Mouse (Mus musculus): ENCODE results near the gene Ppp3r2. TPM values are rescaled to one million over a fixed set of nuclear protein-coding genes. Genes with fewer than 3 reads are reported as not detected.

The Ppp3r2 gene
- polyA plus RNA-seq, 1 experiment from 2014 or later: not detected

DNA sequence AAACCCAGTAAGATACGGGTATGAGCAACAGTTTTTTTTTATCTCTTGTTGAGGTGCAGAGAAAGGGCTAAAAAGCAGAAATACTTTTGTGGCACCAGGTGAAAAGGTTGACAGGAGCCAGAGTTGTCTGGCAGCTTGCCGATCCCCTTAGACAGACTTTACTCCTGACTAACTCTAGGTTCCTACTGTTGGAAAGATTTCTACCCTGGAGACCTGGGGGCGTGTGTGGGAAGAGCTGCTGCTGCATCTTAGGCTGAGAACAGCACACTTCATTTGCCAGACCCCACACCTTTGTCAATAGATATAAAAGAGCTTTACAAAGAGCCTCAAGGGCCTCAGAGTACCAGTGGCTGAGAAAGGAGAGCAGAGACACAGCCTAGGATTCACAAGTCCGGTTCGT is 17.0 kb downstream of the Ppp3r2 start:
- H3K9me3 ChIP-seq (ENCODE audit: control insufficient read depth, low read length): no peaks in the 10 kb centered on the region
- H3K4me3 ChIP-seq (ENCODE audit: low read length): no peak overlapping the region
- H3K4me2 ChIP-seq (replicated peaks; ENCODE audit: low read depth, low read length): no peak overlapping the region
- peaks cover 17% of the 10 kb centered on the region; the same call in 1 of the 2 replicates for H3K36me3 ChIP-seq (ENCODE audit: control insufficient read depth, insufficient read depth, low read length)
- H3K9ac ChIP-seq (ENCODE audit: low read depth, low read length): no peak overlapping the region
- 87% methylated on average over 5 of the region's 5 CpGs for WGBS
- no peak overlapping the region for H3K27ac ChIP-seq (ENCODE audit: low read depth, low read length)
- H3K4me1 ChIP-seq (ENCODE audit: control insufficient read depth, insufficient read depth, low read length): no peaks in the 10 kb centered on the region
- ATAC-seq (ENCODE audit: low FRiP score, low TSS enrichment): no peak
- no peaks in the 10 kb centered on the region for H3K27me3 ChIP-seq (ENCODE audit: control insufficient read depth, insufficient read depth, low read length)

DNA sequence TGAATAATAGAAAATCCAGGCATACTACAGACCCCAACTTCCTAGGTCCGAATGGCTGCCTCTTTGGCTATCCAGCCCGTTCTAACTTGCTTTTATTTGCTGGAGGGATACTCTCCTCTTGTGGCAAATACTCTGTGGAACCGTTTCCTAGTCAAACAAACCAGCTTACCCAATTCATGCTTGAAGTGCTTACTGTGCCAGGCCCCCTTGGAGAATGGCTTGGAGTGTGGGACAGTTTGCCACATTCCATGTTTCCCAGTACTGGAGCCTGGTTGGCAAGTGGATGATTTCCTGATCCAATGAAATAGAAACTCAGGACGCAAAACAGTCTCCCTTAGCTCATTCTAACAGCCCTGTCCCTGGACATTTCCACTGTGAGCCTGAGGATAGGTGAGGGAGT is 19.6 kb downstream of the Ppp3r2 start:
- H3K9ac ChIP-seq (ENCODE audit: low read depth, low read length): no peak overlapping the region
- no peak overlapping the region for H3K4me2 ChIP-seq (replicated peaks; ENCODE audit: low read depth, low read length)
- no peak overlapping the region for H3K27ac ChIP-seq (ENCODE audit: low read depth, low read length)
- no peaks in the 10 kb centered on the region for H3K27me3 ChIP-seq (ENCODE audit: control insufficient read depth, insufficient read depth, low read length)
- no peak overlapping the region for H3K4me3 ChIP-seq (ENCODE audit: low read length)
- H3K9me3 ChIP-seq (ENCODE audit: control insufficient read depth, low read length): no peaks in the 10 kb centered on the region
- peaks cover 33% of the 10 kb centered on the region for H3K36me3 ChIP-seq (ENCODE audit: control insufficient read depth, insufficient read depth, low read length)
- no peaks in the 10 kb centered on the region for H3K4me1 ChIP-seq (ENCODE audit: control insufficient read depth, insufficient read depth, low read length)
- WGBS: 95% methylated on average over 4 of the region's 4 CpGs
- no peak for ATAC-seq (ENCODE audit: low FRiP score, low TSS enrichment)

GRCm38 (mm10) chr4:49661664-49662063 is 20.2 kb downstream of the Ppp3r2 start:
- Histone ChIP-seq H3K4me2 (replicated peaks; ENCODE audit: low read depth, low read length) (no peak overlapping the region), H3K27ac (ENCODE audit: low read depth, low read length) (no peak overlapping the region), H3K9ac (ENCODE audit: low read depth, low read length) (no peak overlapping the region), H3K9me3 (ENCODE audit: control insufficient read depth, low read length) (no peaks in the 10 kb centered on the region), H3K27me3 (ENCODE audit: control insufficient read depth, insufficient read depth, low read length) (no peaks in the 10 kb centered on the region), H3K4me3 (ENCODE audit: low read length) (no peak overlapping the region), H3K36me3 (ENCODE audit: control insufficient read depth, insufficient read depth, low read length) (peaks cover 39% of the 10 kb centered on the region), H3K4me1 (ENCODE audit: control insufficient read depth, insufficient read depth, low read length) (no peaks in the 10 kb centered on the region)
- WGBS: 96% methylated on average over 9 of the region's 9 CpGs
- ATAC-seq (ENCODE audit: low FRiP score, low TSS enrichment): no peak

DNA sequence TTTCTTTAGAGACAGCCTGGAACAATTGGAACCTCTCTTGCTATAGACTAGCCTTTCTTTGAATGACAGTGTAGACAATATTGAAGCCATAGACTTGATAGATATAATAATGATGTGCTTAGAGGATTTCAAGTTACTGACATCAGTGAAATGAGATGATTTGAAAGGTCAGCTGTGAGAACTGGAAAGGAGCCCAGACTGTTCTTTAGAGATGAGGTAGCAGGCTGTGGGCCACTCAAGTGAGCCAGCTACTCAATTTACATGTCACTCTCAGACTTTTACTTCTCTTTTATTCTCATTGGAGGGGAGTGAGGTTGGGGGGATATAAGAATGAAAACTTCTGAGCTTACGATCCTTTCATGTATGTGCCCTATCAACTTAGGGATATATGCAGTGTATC is 22.4 kb downstream of the Ppp3r2 start:
- no peak for ATAC-seq (ENCODE audit: low FRiP score, low TSS enrichment)
- WGBS: 83% methylated on average over 1 of the region's 1 CpGs
- Histone ChIP-seq H3K9me3 (ENCODE audit: control insufficient read depth, low read length) (no peaks in the 10 kb centered on the region), H3K9ac (ENCODE audit: low read depth, low read length) (no peak overlapping the region), H3K4me1 (ENCODE audit: control insufficient read depth, insufficient read depth, low read length) (no peaks in the 10 kb centered on the region), H3K4me3 (ENCODE audit: low read length) (no peak overlapping the region), H3K27me3 (ENCODE audit: control insufficient read depth, insufficient read depth, low read length) (no peaks in the 10 kb centered on the region), H3K27ac (ENCODE audit: low read depth, low read length) (no peak overlapping the region), H3K4me2 (replicated peaks; ENCODE audit: low read depth, low read length) (no peak overlapping the region), H3K36me3 (ENCODE audit: control insufficient read depth, insufficient read depth, low read length) (peaks cover 59% of the 10 kb centered on the region)

- ATAC-seq (ENCODE audit: low FRiP score, low TSS enrichment): no peak
- peaks cover 82% of the 10 kb centered on the region for H3K36me3 ChIP-seq (ENCODE audit: control insufficient read depth, insufficient read depth, low read length)
Measured at GRCm38 (mm10) chr4:49639913-49640312, 41.9 kb downstream of the Ppp3r2 start.

DNA sequence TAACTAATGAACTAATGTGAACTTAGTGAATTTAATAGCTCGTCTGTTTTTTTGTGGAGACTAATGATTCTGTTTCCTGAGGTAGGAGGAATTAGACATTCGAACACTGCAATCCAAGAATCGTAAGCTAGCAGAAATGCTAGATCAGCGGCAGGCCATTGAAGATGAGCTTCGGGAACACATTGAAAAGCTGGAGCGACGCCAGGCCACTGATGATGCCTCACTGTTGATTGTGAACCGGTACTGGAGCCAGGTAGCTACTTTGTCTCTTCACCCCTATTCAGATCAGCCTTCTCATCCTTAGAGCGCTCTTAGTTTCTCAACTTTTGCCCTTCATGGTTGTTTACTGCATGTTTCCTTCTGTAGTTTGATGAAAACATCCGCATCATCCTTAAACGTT is 44.0 kb downstream of the Ppp3r2 start:
- Histone ChIP-seq H3K4me2 (replicated peaks; ENCODE audit: low read depth, low read length) (no peak overlapping the region), H3K27me3 (ENCODE audit: control insufficient read depth, insufficient read depth, low read length) (no peaks in the 10 kb centered on the region), H3K9ac (ENCODE audit: low read depth, low read length) (no peak overlapping the region), H3K27ac (ENCODE audit: low read depth, low read length) (no peak overlapping the region), H3K9me3 (ENCODE audit: control insufficient read depth, low read length) (no peaks in the 10 kb centered on the region), H3K36me3 (ENCODE audit: control insufficient read depth, insufficient read depth, low read length) (peaks cover 75% of the 10 kb centered on the region), H3K4me3 (ENCODE audit: low read length) (no peak overlapping the region), H3K4me1 (ENCODE audit: control insufficient read depth, insufficient read depth, low read length) (peaks cover 9% of the 10 kb centered on the region; the same call in 1 of the 2 replicates)
- WGBS: 95% methylated on average over 11 of the region's 11 CpGs
- ATAC-seq (ENCODE audit: low FRiP score, low TSS enrichment): no peak

More at GRCm38 (mm10) chr4:49639913-49640312, 41.9 kb downstream of the Ppp3r2 start:
- Histone ChIP-seq H3K4me3 (ENCODE audit: low read length) (no peak overlapping the region), H3K27me3 (ENCODE audit: control insufficient read depth, insufficient read depth, low read length) (no peaks in the 10 kb centered on the region), H3K9ac (ENCODE audit: low read depth, low read length) (no peak overlapping the region), H3K9me3 (ENCODE audit: control insufficient read depth, low read length) (no peaks in the 10 kb centered on the region), H3K27ac (ENCODE audit: low read depth, low read length) (no peak overlapping the region), H3K4me1 (ENCODE audit: control insufficient read depth, insufficient read depth, low read length) (no peaks in the 10 kb centered on the region), H3K4me2 (replicated peaks; ENCODE audit: low read depth, low read length) (no peak overlapping the region)
- WGBS: 69% methylated on average over 2 of the region's 2 CpGs

- WGBS: under 1% methylated on average over 30 of the region's 30 CpGs
Measured at GRCm38 (mm10) chr4:49632139-49632481, 49.7 kb downstream of the Ppp3r2 start.

DNA sequence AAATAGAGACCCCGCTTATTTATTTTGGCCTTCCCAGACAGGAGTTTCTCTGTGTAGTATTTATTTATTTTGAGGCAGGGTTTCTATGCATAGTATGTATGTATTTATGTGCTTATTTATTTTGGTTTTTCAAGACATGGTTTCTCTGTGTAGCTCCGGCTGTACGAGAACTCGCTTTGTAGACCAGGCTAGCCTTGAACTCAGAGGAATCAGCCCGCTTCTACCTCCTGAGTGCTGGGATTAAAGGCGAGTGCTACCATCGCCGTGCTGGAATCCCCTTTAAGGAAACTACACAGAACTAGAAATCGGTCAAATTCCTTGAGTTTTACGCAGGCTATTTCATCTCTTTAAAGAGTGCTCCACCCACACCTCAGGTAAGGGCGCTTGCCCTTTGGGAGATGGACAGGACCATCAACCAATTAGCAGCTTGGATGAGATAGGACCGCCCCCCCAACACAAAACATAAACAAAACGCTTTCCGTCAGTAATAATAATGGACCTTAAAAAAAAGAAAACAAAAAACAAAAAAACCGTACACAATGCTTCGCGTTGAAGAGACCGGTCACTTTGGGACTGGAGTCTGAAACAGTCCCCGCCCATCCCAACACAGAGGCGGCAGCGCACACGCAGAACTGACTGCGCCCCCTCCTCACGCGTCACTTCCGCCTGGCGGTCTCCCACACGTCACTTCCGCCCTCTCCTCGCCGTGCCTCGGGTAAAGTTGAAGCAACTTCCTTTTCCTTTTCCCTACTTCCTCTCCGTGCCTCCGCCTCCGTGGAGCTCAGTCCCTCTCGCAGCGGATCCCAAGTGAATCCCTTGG is 50.3 kb downstream of the Ppp3r2 start, which contains the start of gene Rnf20:
Gene Rnf20 (plus strand): TSS at position 688 of the 820 bp plus-strand sequence.
- peak within 1 kb of the TSS; percentile 81 for H3K27ac ChIP-seq (ENCODE audit: low read depth, low read length)
- 4% methylated on average over 37 of the region's 37 CpGs for WGBS
- peaks cover 27% of the 10 kb centered on the region for H3K36me3 ChIP-seq (ENCODE audit: control insufficient read depth, insufficient read depth, low read length)
- H3K27me3 ChIP-seq (ENCODE audit: control insufficient read depth, insufficient read depth, low read length): no peaks in the 10 kb centered on the region
- H3K4me3 ChIP-seq (ENCODE audit: low read length): peak within 1 kb of the TSS; percentile 65
- peak within 1 kb of the TSS; percentile 67 for H3K4me2 ChIP-seq (replicated peaks; ENCODE audit: low read depth, low read length)
- H3K9me3 ChIP-seq (ENCODE audit: control insufficient read depth, low read length): no peaks in the 10 kb centered on the region
- peak within 1 kb of the TSS; percentile 84 for H3K9ac ChIP-seq (ENCODE audit: low read depth, low read length)
- peaks cover 9% of the 10 kb centered on the region; the same call in 1 of the 2 replicates for H3K4me1 ChIP-seq (ENCODE audit: control insufficient read depth, insufficient read depth, low read length)
- ATAC-seq (ENCODE audit: low FRiP score, low TSS enrichment): peak; percentile 97

More at GRCm38 (mm10) chr4:49632139-49632481, 49.7 kb downstream of the Ppp3r2 start:
- peak overlapping the region; percentile 65 for H3K4me3 ChIP-seq (ENCODE audit: low read length)
- no peaks in the 10 kb centered on the region for H3K9me3 ChIP-seq (ENCODE audit: control insufficient read depth, low read length)
- ATAC-seq (ENCODE audit: low FRiP score, low TSS enrichment): peak; percentile 82; the same call in 1 of the 2 replicates
- no peaks in the 10 kb centered on the region for H3K27me3 ChIP-seq (ENCODE audit: control insufficient read depth, insufficient read depth, low read length)
- H3K4me1 ChIP-seq (ENCODE audit: control insufficient read depth, insufficient read depth, low read length): peaks cover 9% of the 10 kb centered on the region; the same call in 1 of the 2 replicates
- peak overlapping the region; percentile 84 for H3K9ac ChIP-seq (ENCODE audit: low read depth, low read length)
- H3K27ac ChIP-seq (ENCODE audit: low read depth, low read length): peak overlapping the region; percentile 81
- H3K36me3 ChIP-seq (ENCODE audit: control insufficient read depth, insufficient read depth, low read length): peaks cover 32% of the 10 kb centered on the region
- peak overlapping the region; percentile 67 for H3K4me2 ChIP-seq (replicated peaks; ENCODE audit: low read depth, low read length)

GRCm38 (mm10) chr4:49628941-49629340 is 52.9 kb downstream of the Ppp3r2 start:
- Histone ChIP-seq H3K4me2 (replicated peaks; ENCODE audit: low read depth, low read length) (no peak overlapping the region), H3K27ac (ENCODE audit: low read depth, low read length) (no peak overlapping the region), H3K4me1 (ENCODE audit: control insufficient read depth, insufficient read depth, low read length) (peaks cover 8% of the 10 kb centered on the region; the same call in 1 of the 2 replicates), H3K9me3 (ENCODE audit: control insufficient read depth, low read length) (no peaks in the 10 kb centered on the region), H3K9ac (ENCODE audit: low read depth, low read length) (no peak overlapping the region), H3K36me3 (ENCODE audit: control insufficient read depth, insufficient read depth, low read length) (peaks cover 2% of the 10 kb centered on the region; the same call in 1 of the 2 replicates), H3K27me3 (ENCODE audit: control insufficient read depth, insufficient read depth, low read length) (no peaks in the 10 kb centered on the region), H3K4me3 (ENCODE audit: low read length) (no peak overlapping the region)
- no peak for ATAC-seq (ENCODE audit: low FRiP score, low TSS enrichment)
- 82% methylated on average over 5 of the region's 5 CpGs for WGBS
